Mouse (Mus musculus) kidney, adult 8-10 months (tissue): ENCODE results near the gene Slc7a15.

Experiments used
- DNase-seq, 2 experiments: peaks; one replicate each; pipeline ENCODE4 v3.0.0; 2022

Slc7a15 gene

GRCm38 (mm10) chr12:8556189-8556588 lies 42.7 kb downstream of the Slc7a15 start:
- DNase-seq: no peak

GRCm38 (mm10) chr12:8555419-8555818 lies 43.4 kb downstream of the Slc7a15 start:
- no peak for DNase-seq

- peak; percentile 74 to 78 for DNase-seq
Observed at GRCm38 (mm10) chr12:8547357-8547756, 51.5 kb downstream of the Slc7a15 start.

- DNase-seq: no peak
Observed at GRCm38 (mm10) chr12:8546801-8547200, 52.1 kb downstream of the Slc7a15 start.

- DNase-seq: no peak
Observed at GRCm38 (mm10) chr12:8545066-8545610, 53.7 kb downstream of the Slc7a15 start.

- DNase-seq: no peak
Observed at GRCm38 (mm10) chr12:8542371-8542770, 56.5 kb downstream of the Slc7a15 start.

- peak; percentile 83 to 90 for DNase-seq
Observed at GRCm38 (mm10) chr12:8539471-8539870, 59.4 kb downstream of the Slc7a15 start.

GRCm38 (mm10) chr12:8537291-8537690 lies 61.6 kb downstream of the Slc7a15 start:
- DNase-seq: no peak

GRCm38 (mm10) chr12:8536221-8536965 lies 62.5 kb downstream of the Slc7a15 start:
- peak; percentile 24 to 56 for DNase-seq

GRCm38 (mm10) chr12:8535596-8535995 lies 63.3 kb downstream of the Slc7a15 start:
- no peak for DNase-seq

GRCm38 (mm10) chr12:8534915-8535314 lies 64.0 kb downstream of the Slc7a15 start:
- DNase-seq: no peak

GRCm38 (mm10) chr12:8527770-8528169 lies 71.1 kb downstream of the Slc7a15 start:
- DNase-seq: no peak

GRCm38 (mm10) chr12:8527175-8527574 lies 71.7 kb downstream of the Slc7a15 start:
- no peak for DNase-seq

GRCm38 (mm10) chr12:8524062-8524461 lies 74.8 kb downstream of the Slc7a15 start:
- DNase-seq: no peak

- no peak for DNase-seq
Observed at GRCm38 (mm10) chr12:8522711-8523110, 76.2 kb downstream of the Slc7a15 start.

GRCm38 (mm10) chr12:8521375-8522047 lies 77.4 kb downstream of the Slc7a15 start:
- DNase-seq: peak; percentile 63 to 78

- DNase-seq: no peak
Observed at GRCm38 (mm10) chr12:8519431-8520160, 79.3 kb downstream of the Slc7a15 start.

GRCm38 (mm10) chr12:8511037-8511882 lies 87.6 kb downstream of the Slc7a15 start:
- peak in 1 of 2 experiments; percentile 25 for DNase-seq

GRCm38 (mm10) chr12:8510317-8510988 lies 88.4 kb downstream of the Slc7a15 start:
- DNase-seq: no peak

GRCm38 (mm10) chr12:8509693-8510092 lies 89.2 kb downstream of the Slc7a15 start:
- DNase-seq: no peak

GRCm38 (mm10) chr12:8506954-8507707 lies 91.7 kb downstream of the Slc7a15 start:
- no peak for DNase-seq
